Mouse (Mus musculus) heart, adult 18-20 months (tissue): ENCODE data around the gene Gm6614. TPM values are rescaled to one million over a fixed set of nuclear protein-coding genes. Genes with fewer than 3 reads are reported as not detected.
"Not testable (repeated sequence)": the region's sequence is repeated elsewhere in the genome, so short reads cannot be mapped to it uniquely, and the experiment has no call there.

Source experiments
- DNase-seq, 2 experiments: peaks; one replicate each; pipeline ENCODE4 v3.0.0; 2021 to 2022; ENCODE audit warnings: mixed read lengths in 1 of 2
- long read RNA-seq, 2 experiments: library from polyadenylated mRNA; stranded (forward); transcript quantifications; one replicate each; pipeline ENCODE4 v2.0.0; 2021
- total RNA-seq, 2 experiments: library from RNA; stranded (reverse); gene quantifications; 2 replicates each; pipeline ENCODE4 v1.2.3; 2021

The Gm6614 gene
- total RNA-seq, result not detected
- long read RNA-seq, experiment 1, result 0 reads
- long read RNA-seq, experiment 2, result 0 reads

GRCm38 (mm10) chr6:142011364-142011955 lies at the start of gene Gm6614:
Gene Gm6614 (minus strand): TSS chr6:142011414.
- DNase-seq, result no peak

GRCm38 (mm10) chr6:142058281-142058680 lies 47.1 kb upstream of the Gm6614 start:
- DNase-seq, result not testable (repeated sequence)

GRCm38 (mm10) chr6:142047689-142048088 lies 36.5 kb upstream of the Gm6614 start:
- no peak for DNase-seq

GRCm38 (mm10) chr6:142045746-142046145 lies 34.5 kb upstream of the Gm6614 start:
- DNase-seq, result no peak

GRCm38 (mm10) chr6:142041896-142042295 lies 30.7 kb upstream of the Gm6614 start:
- no peak for DNase-seq

- peak; percentile 3 to 20 for DNase-seq
Observed at GRCm38 (mm10) chr6:142040306-142041175, 29.3 kb upstream of the Gm6614 start.

GRCm38 (mm10) chr6:142035771-142036170 lies 24.6 kb upstream of the Gm6614 start:
- no peak for DNase-seq

- DNase-seq, result no peak
Observed at GRCm38 (mm10) chr6:142021671-142022070, 10.5 kb upstream of the Gm6614 start.

GRCm38 (mm10) chr6:141986772-141987171 lies 24.4 kb downstream of the Gm6614 start:
- DNase-seq, result no peak

- DNase-seq, result no peak
Observed at GRCm38 (mm10) chr6:141984644-141985043, 26.6 kb downstream of the Gm6614 start.

GRCm38 (mm10) chr6:141962420-141962819 lies 48.8 kb downstream of the Gm6614 start:
- DNase-seq, result no peak

GRCm38 (mm10) chr6:141961861-141962260 lies 49.4 kb downstream of the Gm6614 start:
- no peak for DNase-seq

- no peak for DNase-seq
Observed at GRCm38 (mm10) chr6:141960482-141960881, 50.7 kb downstream of the Gm6614 start.

GRCm38 (mm10) chr6:141946862-141947261 lies 64.4 kb downstream of the Gm6614 start, which contains the start of gene Slco1a1:
Gene Slco1a1 (minus strand): TSS chr6:141946962.
- no peak for DNase-seq

- no peak for DNase-seq
Observed at GRCm38 (mm10) chr6:141940451-141940850, 70.8 kb downstream of the Gm6614 start.

Other genes starting within 250 kb of the Gm6614 start
- gene Gm5724, start 237.6 kb downstream of the Gm6614 start, total RNA-seq, result not detected
- gene Slco1a4, start 155.2 kb downstream of the Gm6614 start, total RNA-seq, result 1 to 10 TPM in 1 of 2 experiments, under 1 TPM in 1; 0.32 to 1.2 TPM
- not detected for gene Slco1a1, start 64.5 kb downstream of the Gm6614 start, total RNA-seq
- not detected for gene Slco1a6, start 197.1 kb upstream of the Gm6614 start, total RNA-seq